Mouse (Mus musculus) olfactory bulb, adult 2 months (tissue): ENCODE measurements around the gene Cfap43.

Experiments
- CTCF ChIP-seq: fragments of 200-500 bp; IDR thresholded peaks from 2 replicates; pipeline ENCODE4 v1.5.1; 2012; ENCODE audit warnings: low read depth, mild to moderate bottlenecking, low read length, moderate library complexity; ENCODE audit not compliant: insufficient read depth
- POLR2A ChIP-seq: fragments of 200-500 bp; IDR thresholded peaks from 2 replicates; pipeline ENCODE4 v1.6.1; 2012; ENCODE audit warnings: mild to moderate bottlenecking, low read depth, low read length, moderate library complexity; ENCODE audit not compliant: insufficient read depth

DNA sequence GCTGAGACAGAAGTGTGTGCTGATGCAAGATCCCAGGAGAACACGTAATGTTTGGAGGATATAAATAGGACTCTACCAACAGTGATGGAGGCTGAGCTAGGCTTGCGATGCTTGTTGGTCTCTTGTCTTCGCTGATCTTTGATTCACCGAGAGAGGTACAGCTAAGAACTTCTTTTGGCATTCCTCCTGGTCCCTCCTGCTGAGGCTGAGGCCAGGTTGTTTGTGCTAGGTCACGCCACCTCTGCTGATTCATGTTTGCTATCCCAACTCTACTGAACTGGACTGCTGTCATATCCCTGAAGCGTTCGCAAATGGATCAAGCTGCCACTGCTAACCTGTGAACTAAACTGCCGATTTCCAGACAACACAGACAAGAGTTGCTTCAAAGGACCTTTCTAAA, 15.1 kb upstream of the Cfap43 start:
- TF ChIP-seq CTCF (no peak), POLR2A (no peak)
